Mouse (Mus musculus): ENCODE measurements around the gene N4bp1.

DNA sequence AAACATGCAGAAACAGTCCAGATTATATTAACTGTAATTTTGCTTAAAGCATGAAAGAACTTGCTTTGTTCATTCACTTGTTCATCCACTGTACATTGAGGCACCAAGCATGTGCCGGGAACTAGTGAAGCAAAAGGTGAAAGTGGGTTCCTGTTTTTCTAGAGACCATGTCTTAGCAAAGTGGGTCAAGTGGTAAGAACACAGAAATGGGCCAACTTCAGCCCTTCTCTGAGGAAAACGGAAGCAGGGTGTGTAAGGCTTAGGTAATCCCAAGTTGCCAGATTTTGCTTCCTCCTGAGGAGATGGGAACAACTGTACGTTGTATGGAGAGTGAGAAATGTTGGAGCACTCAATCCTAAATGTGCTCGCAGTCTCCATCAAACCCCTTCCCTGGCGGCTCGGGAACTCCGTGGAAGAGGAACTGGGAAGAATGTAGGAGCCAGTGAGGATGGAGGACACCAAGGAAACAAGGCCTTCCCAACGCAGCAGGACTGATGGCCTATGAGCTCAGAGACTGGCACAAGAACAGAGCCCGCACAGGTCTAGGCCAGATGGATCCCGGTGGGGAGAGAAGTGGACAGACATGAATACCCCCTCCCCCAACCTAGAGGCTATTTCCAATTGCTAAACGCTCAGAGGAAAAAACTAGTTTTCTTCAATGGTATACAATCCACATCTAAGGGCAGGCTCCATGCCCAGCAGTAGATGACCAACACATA lies 12.8 kb downstream of the N4bp1 start:
- no peak for TF ChIP-seq CTCF (IDR thresholded peaks at IDR 0.05; ENCODE audit: borderline replicate concordance, insufficient read depth, low read length)
- no peak for TF ChIP-seq POLR2A (IDR thresholded peaks at IDR 0.05; ENCODE audit: low read depth, low read length)
